Mouse (Mus musculus): ENCODE results near the gene Rdx.

DNA sequence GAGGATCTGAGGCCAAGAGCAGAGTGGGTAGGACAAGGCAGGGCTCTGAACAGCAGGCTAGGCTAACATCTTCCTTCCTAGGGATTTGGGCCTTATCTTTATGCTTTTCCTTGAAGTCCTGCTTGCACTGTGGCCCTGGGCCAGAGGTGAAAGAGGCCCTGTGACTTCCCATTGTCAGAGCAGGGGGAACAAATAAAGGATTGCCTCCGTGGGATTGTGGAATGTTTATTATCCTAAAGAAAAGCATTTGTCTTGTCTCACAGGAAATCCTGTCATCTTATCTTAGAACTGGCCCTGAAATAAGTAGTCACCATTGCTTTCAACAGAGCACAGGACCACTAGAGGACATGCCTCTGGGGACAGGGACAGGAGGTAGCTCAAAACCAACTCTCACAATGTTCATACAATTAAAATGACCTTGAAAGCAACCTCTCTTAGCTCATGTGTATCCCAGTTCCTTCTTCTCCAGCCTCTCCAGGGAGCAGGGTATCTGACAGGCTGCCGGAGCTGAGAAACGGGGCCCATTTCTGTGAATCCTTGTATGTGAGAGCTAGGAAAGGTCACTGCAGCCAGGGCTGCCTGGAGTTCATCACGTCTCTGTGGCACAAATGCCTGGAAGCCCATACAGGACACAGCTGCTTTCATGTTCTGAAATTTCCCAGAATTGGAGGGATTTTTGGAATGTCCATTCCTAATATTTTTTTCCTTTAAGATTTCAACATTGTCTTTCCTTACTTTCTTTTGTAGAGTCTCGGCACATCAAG, 19.5 kb upstream of the Rdx start:
- TF ChIP-seq CTCF (IDR thresholded peaks at IDR 0.05; ENCODE audit: low read depth) (no peak), EP300 (IDR thresholded peaks at IDR 0.05; ENCODE audit: low read depth) (no peak)

Measured in liver, postnatal 0 days (tissue).